Mouse (Mus musculus) embryonic facial prominence, embryonic 12.5 days (tissue): ENCODE results near the gene Cnih2. TPM values are rescaled to one million over a fixed set of nuclear protein-coding genes. Genes with fewer than 3 reads are reported as not detected.

Experiments
- ATAC-seq: fragments of 200-750 bp; cut with Nextera tagmentation; 2 replicates; pipeline ENCODE4 v1.8.0; 2017; ENCODE audit not compliant: insufficient number of reproducible peaks, insufficient read depth, low FRiP score, low TSS enrichment
- H3K27ac ChIP-seq: fragments of 300-500 bp; sonication (generic); 2 replicates; pipeline ENCODE4 v1.5.1; 2016; ENCODE audit warnings: mild to moderate bottlenecking
- H3K27me3 ChIP-seq: fragments of 300-500 bp; sonication (generic); 2 replicates; pipeline ENCODE4 v1.6.1; 2016; ENCODE audit warnings: mild to moderate bottlenecking, moderate library complexity
- H3K36me3 ChIP-seq: fragments of 300-500 bp; sonication (generic); 2 replicates; pipeline ENCODE4 v1.6.1; 2016; ENCODE audit warnings: mild to moderate bottlenecking
- H3K4me1 ChIP-seq: fragments of 300-500 bp; sonication (generic); 2 replicates; pipeline ENCODE4 v1.6.1; 2016
- H3K4me2 ChIP-seq: fragments of 300-500 bp; sonication (generic); replicated peaks from 2 replicates; pipeline ENCODE4 v1.6.1; 2016; ENCODE audit warnings: mild to moderate bottlenecking, moderate library complexity
- H3K4me3 ChIP-seq: fragments of 300-500 bp; sonication (generic); 2 replicates; pipeline ENCODE4 v1.5.1; 2016; ENCODE audit warnings: mild to moderate bottlenecking
- H3K9ac ChIP-seq: fragments of 300-500 bp; sonication (generic); 2 replicates; pipeline ENCODE4 v1.6.1; 2016; ENCODE audit warnings: mild to moderate bottlenecking, moderate library complexity
- H3K9me3 ChIP-seq: fragments of 300-500 bp; sonication (generic); 2 replicates; pipeline ENCODE4 v1.6.1; 2016; ENCODE audit warnings: mild to moderate bottlenecking, moderate library complexity
- WGBS: fragments of 180-500 bp; shearing (Covaris S2); methylation state at CpG from one replicate; pipeline ENCODE4 v1.1.7; 2016; 5-methylcytosine and 5-hydroxymethylcytosine counted together
- polyA plus RNA-seq: library from polyadenylated mRNA; unstranded; fragments of >200 nt; fragmentation: Nextera tagmentation; extraction: Ambion mirVana; gene quantifications from 2 replicates; pipeline ENCODE4 v1.2.1, GENCODE M21; 2016

The Cnih2 gene
- polyA plus RNA-seq, 1 experiment from 2014 or later = 69.7 TPM

GRCm38 (mm10) chr19:5073028-5073427 is 25.3 kb downstream of the Cnih2 start:
- Histone ChIP-seq H3K4me2 (peak overlapping the region; percentile 86), H3K4me1 (peaks cover 29% of the 10 kb centered on the region)

DNA sequence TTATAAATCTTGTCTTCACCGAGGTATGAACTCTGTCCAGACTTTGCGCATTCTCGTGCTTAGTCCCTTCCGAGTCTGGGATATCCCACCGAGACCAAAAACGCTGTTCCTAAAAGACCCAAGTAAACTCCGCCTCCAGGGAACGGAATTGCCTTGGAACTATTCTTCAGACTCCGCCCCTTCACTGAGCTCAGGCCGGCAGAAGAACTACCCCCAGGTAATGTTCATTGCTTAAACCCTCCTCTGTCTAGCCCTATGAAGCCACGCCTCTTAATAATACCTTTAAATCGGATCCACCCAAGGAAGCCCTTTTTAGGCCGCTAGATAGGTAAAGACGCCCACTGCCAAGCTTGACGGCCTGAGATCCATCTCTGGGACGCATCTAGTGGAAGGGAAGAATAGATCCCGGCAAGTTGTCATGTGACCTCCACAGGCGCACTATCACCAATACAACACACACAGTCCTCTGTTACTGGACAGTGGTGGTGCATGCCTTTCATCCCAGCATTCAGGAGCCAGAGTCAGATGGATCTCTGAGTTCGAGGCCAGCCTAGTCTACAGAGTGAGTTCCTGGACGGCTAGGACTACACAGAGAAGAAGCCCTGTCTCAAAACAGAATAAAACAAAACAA is 25.8 kb downstream of the Cnih2 start:
- H3K4me2 ChIP-seq = peak overlapping the region; percentile 86
- peak overlapping the region; percentile 59 for H3K4me3 ChIP-seq
- 0 out of 2 replicates have a peak, but pooled peaks have one; percentile 1 for ATAC-seq
- H3K9ac ChIP-seq = peak overlapping the region; percentile 44
- H3K27ac ChIP-seq = peak overlapping the region; percentile 97
- peaks cover 31% of the 10 kb centered on the region for H3K4me1 ChIP-seq
- peaks cover 10% of the 10 kb centered on the region for H3K27me3 ChIP-seq
- H3K9me3 ChIP-seq = no peaks in the 10 kb centered on the region
- no peaks in the 10 kb centered on the region for H3K36me3 ChIP-seq
- WGBS = 2% methylated on average over 20 of the region's 20 CpGs

More at GRCm38 (mm10) chr19:5073028-5073427, 25.3 kb downstream of the Cnih2 start:
- WGBS = 2% methylated on average over 15 of the region's 15 CpGs
- Histone ChIP-seq H3K27me3 (peaks cover 10% of the 10 kb centered on the region), H3K9ac (no peak overlapping the region), H3K4me3 (peak overlapping the region; percentile 59), H3K36me3 (no peaks in the 10 kb centered on the region), H3K27ac (peak overlapping the region; percentile 97), H3K9me3 (no peaks in the 10 kb centered on the region)
- 0 out of 2 replicates have a peak, but pooled peaks have one; percentile 4 for ATAC-seq

- Histone ChIP-seq H3K4me1 (peaks cover 39% of the 10 kb centered on the region), H3K9ac (peak overlapping the region; percentile 44), H3K27me3 (peaks cover 10% of the 10 kb centered on the region)
Observed at GRCm38 (mm10) chr19:5071545-5072369, 26.6 kb downstream of the Cnih2 start.

GRCm38 (mm10) chr19:5071077-5071476 is 27.2 kb downstream of the Cnih2 start:
- H3K27ac ChIP-seq = peak overlapping the region; percentile 97
- H3K4me3 ChIP-seq = peak overlapping the region; percentile 59
- no peaks in the 10 kb centered on the region for H3K36me3 ChIP-seq
- H3K4me2 ChIP-seq = peak overlapping the region; percentile 86
- no peaks in the 10 kb centered on the region for H3K9me3 ChIP-seq
- 5% methylated on average over 11 of the region's 11 CpGs for WGBS
- peaks cover 42% of the 10 kb centered on the region for H3K4me1 ChIP-seq
- no peak for ATAC-seq
- H3K9ac ChIP-seq = peak overlapping the region; percentile 43; the same call in 1 of the 2 replicates
- H3K27me3 ChIP-seq = peaks cover 10% of the 10 kb centered on the region

More at GRCm38 (mm10) chr19:5071545-5072369, 26.6 kb downstream of the Cnih2 start:
- under 1% methylated on average over 40 of the region's 40 CpGs for WGBS
- no peaks in the 10 kb centered on the region for H3K36me3 ChIP-seq
- H3K4me2 ChIP-seq = peak overlapping the region; percentile 86
- H3K9me3 ChIP-seq = no peaks in the 10 kb centered on the region
- peak overlapping the region; percentile 59 for H3K4me3 ChIP-seq
- peak overlapping the region; percentile 97 for H3K27ac ChIP-seq
- ATAC-seq = peak; percentile 88

DNA sequence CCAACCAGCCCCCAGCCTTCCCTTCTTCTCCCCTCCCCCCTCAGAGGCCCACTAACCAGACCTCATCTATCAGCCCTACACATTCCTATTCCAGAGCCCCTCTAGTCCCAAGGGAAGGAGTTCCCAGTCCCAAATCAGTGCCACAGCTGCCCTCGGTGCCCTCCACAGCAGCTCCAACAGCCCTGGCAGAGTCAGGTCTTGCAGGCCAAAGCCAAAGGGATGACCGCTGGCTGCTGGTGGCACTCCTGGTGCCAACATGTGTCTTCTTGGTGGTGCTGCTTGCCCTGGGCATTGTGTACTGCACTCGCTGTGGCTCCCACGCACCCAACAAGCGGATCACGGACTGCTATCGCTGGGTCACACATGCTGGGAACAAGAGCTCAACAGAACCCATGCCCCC is 28.3 kb downstream of the Cnih2 start:
- no peaks in the 10 kb centered on the region for H3K9me3 ChIP-seq
- no peak for ATAC-seq
- no peaks in the 10 kb centered on the region for H3K36me3 ChIP-seq
- peaks cover 47% of the 10 kb centered on the region for H3K4me1 ChIP-seq
- peak overlapping the region; percentile 59 for H3K4me3 ChIP-seq
- peak overlapping the region; percentile 97 for H3K27ac ChIP-seq
- 81% methylated on average over 7 of the region's 7 CpGs for WGBS
- no peak overlapping the region; the same call in 1 of the 2 replicates for H3K9ac ChIP-seq
- H3K27me3 ChIP-seq = peaks cover 10% of the 10 kb centered on the region
- peak overlapping the region; percentile 86 for H3K4me2 ChIP-seq

DNA sequence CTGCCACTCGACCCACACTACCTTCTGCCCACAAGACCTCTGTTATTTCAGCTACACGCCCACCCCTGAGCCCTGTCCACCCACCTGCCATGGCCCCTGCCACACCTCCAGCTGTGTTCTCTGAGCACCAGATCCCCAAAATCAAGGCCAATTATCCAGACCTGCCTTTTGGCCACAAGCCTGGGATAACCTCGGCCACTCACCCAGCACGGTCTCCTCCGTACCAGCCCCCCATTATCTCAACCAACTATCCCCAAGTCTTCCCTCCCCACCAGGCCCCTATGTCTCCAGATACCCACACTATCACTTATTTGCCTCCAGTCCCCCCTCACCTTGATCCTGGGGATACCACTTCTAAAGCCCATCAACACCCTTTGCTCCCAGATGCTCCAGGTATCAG is 28.8 kb downstream of the Cnih2 start:
- peaks cover 52% of the 10 kb centered on the region for H3K4me1 ChIP-seq
- WGBS = 81% methylated on average over 5 of the region's 5 CpGs
- peak overlapping the region; percentile 97 for H3K27ac ChIP-seq

GRCm38 (mm10) chr19:5068570-5069234 is 29.6 kb downstream of the Cnih2 start:
- H3K4me3 ChIP-seq = peak overlapping the region; percentile 59
- H3K9me3 ChIP-seq = no peaks in the 10 kb centered on the region
- peaks cover 10% of the 10 kb centered on the region for H3K27me3 ChIP-seq
- peak overlapping the region; percentile 86 for H3K4me2 ChIP-seq
- no peaks in the 10 kb centered on the region for H3K36me3 ChIP-seq
- peak overlapping the region; percentile 97 for H3K27ac ChIP-seq
- 42% methylated on average over 21 of the region's 21 CpGs for WGBS
- H3K9ac ChIP-seq = peak overlapping the region; percentile 81
- ATAC-seq = no peak
- peaks cover 53% of the 10 kb centered on the region for H3K4me1 ChIP-seq

More for the DNA sequence above, 28.8 kb downstream of the Cnih2 start:
- ATAC-seq = no peak
- peaks cover 10% of the 10 kb centered on the region for H3K27me3 ChIP-seq
- no peaks in the 10 kb centered on the region for H3K9me3 ChIP-seq
- H3K4me2 ChIP-seq = peak overlapping the region; percentile 86
- H3K9ac ChIP-seq = 0 out of 2 replicates have a peak overlapping the region, but pooled peaks have one; percentile 81
- H3K4me3 ChIP-seq = peak overlapping the region; percentile 59
- no peaks in the 10 kb centered on the region for H3K36me3 ChIP-seq

DNA sequence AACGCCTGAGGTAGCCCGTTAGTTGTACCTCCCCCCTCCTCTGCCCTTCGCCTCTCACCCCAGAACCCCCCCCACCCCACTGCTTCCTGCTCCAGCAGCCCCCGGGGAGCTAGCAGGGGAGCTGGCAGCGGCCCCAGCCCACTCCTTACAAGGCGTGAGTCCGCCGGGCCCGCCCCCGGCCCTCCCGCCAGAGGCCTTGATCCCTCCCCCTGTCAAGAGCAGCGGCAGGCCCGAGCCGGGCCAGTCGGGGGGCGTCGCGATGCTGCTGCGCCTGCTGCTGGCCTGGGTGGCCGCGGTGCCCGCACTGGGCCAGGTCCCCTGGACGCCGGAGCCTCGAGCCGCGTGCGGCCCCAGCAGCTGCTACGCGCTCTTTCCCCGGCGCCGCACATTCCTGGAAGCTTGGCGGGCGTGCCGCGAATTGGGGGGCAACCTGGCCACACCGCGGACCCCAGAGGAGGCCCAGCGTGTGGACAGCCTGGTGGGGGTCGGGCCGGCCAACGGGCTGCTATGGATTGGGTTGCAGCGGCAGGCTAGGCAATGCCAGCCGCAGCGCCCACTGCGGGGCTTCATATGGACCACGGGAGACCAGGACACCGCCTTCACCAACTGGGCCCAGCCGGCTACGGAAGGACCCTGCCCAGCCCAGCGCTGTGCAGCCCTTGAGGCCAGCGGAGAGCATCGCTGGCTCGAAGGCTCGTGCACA is 30.3 kb downstream of the Cnih2 start, which contains the start of gene Cd248:
Gene Cd248 (plus strand): TSS at position 212 of the 703 bp plus-strand sequence.
- Histone ChIP-seq H3K4me3 (peak within 1 kb of the TSS; percentile 59), H3K9me3 (no peaks in the 10 kb centered on the region), H3K27ac (peak within 1 kb of the TSS; percentile 97), H3K4me1 (peaks cover 53% of the 10 kb centered on the region), H3K4me2 (peak within 1 kb of the TSS; percentile 86), H3K36me3 (no peaks in the 10 kb centered on the region), H3K27me3 (peaks cover 10% of the 10 kb centered on the region), H3K9ac (peak within 1 kb of the TSS; percentile 81)
- WGBS = 1% methylated on average over 55 of the region's 56 CpGs
- peak; percentile 33 for ATAC-seq

DNA sequence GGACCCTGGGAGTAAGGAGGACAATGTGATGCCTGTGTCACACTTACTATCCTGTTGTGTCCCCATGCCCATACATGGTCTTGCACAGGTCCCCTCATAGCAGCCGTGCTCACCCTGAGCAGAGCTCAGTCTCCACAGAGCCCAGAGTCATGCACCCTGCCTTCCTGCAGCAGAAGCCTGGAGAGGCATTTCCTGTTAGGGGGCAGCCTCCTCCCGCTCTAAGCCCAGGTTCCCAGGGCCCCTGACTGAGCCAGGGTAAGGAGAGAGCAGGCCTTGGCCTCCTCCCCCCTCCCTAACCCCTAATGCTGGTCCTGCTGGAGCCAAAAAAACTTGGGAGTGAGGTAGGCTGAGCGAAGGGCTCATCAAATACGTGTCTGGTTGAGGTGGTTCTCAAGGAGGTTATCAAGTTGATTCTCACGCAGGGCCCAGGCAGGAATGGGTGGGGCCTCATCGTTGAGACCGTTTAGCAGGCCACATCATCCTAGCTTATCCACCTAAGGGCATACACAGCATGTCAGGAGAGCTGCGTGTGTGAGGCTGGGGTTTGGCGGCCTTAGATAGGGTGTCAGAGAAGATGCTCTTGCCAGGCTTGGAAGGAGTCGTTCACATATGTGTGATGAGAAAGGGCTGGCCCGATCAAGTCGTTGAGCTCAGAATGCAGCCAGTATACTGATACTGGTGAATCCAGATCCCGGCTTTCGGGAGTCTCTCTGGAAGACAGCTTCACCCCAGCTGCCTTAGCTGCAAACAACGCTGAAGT is 31.1 kb downstream of the Cnih2 start:
- Histone ChIP-seq H3K9ac (peak overlapping the region; percentile 81), H3K4me1 (peaks cover 53% of the 10 kb centered on the region), H3K27ac (peak overlapping the region; percentile 97), H3K4me3 (peak overlapping the region; percentile 59), H3K36me3 (no peaks in the 10 kb centered on the region), H3K4me2 (peak overlapping the region; percentile 86), H3K27me3 (peaks cover 10% of the 10 kb centered on the region), H3K9me3 (no peaks in the 10 kb centered on the region)
- WGBS = 4% methylated on average over 15 of the region's 15 CpGs
- ATAC-seq = no peak

DNA sequence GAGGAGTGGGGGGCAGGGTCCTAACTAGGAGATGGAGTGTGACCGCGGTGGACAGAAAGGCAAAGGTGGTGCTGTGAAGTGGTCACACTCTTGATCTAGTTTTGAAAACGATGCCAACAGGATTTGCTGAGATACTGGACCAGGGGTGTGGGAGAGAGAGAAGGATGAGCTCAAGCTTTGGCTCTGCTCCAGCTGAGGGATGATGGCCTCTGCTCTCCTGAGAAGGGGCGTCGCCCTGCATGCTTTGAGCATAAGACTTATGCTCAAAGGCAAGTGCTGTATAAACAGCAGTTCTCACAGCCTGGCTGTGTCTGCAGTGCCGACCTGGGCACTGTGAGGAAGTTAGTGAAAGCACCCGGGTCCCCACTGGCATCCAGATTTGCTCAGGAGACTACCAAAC is 33.2 kb downstream of the Cnih2 start:
- no peak for ATAC-seq
- no peaks in the 10 kb centered on the region for H3K9me3 ChIP-seq
- no peak overlapping the region for H3K4me2 ChIP-seq
- 69% methylated on average over 7 of the region's 7 CpGs for WGBS
- H3K9ac ChIP-seq = 0 out of 2 replicates have a peak overlapping the region, but pooled peaks have one; percentile 7
- H3K4me3 ChIP-seq = no peak overlapping the region
- peak overlapping the region; percentile 41 for H3K27ac ChIP-seq
- peaks cover 8% of the 10 kb centered on the region for H3K27me3 ChIP-seq
- H3K4me1 ChIP-seq = peaks cover 54% of the 10 kb centered on the region
- no peaks in the 10 kb centered on the region for H3K36me3 ChIP-seq
